Mouse (Mus musculus) forebrain, embryonic 16.5 days (tissue): ENCODE data around the gene Cyth3. TPM values are rescaled to one million over a fixed set of nuclear protein-coding genes. Genes with fewer than 3 reads are reported as not detected.

Experiments
- ATAC-seq: fragments of 200-750 bp; cut with Nextera tagmentation; 2 replicates; pipeline ENCODE4 v1.8.0; 2017; ENCODE audit warnings: mild to moderate bottlenecking, moderate library complexity
- H3K27ac ChIP-seq: fragments of 300-500 bp; sonication (generic); 2 replicates; pipeline ENCODE4 v1.5.1; 2014; ENCODE audit warnings: low read length, control low read depth
- H3K27me3 ChIP-seq: fragments of 300-500 bp; sonication (generic); replicated peaks from 2 replicates; pipeline ENCODE4 v1.6.1; 2014; ENCODE audit warnings: low read length; ENCODE audit not compliant: control insufficient read depth, insufficient read depth
- H3K36me3 ChIP-seq: fragments of 300-500 bp; sonication (generic); 2 replicates; pipeline ENCODE4 v1.6.1; 2014; ENCODE audit not compliant: control insufficient read depth, insufficient read depth
- H3K4me1 ChIP-seq: fragments of 300-500 bp; sonication (generic); replicated peaks from 2 replicates; pipeline ENCODE4 v1.6.1; 2014; ENCODE audit warnings: low read length; ENCODE audit not compliant: control insufficient read depth, insufficient read depth
- H3K4me2 ChIP-seq: fragments of 300-500 bp; sonication (generic); 2 replicates; pipeline ENCODE4 v1.6.1; 2014; ENCODE audit warnings: mild to moderate bottlenecking, low read length, control low read depth
- H3K4me3 ChIP-seq: fragments of 300-500 bp; sonication (generic); replicated peaks from 2 replicates; pipeline ENCODE4 v1.5.1; 2014; ENCODE audit warnings: mild to moderate bottlenecking, low read length, control low read depth
- H3K9ac ChIP-seq: fragments of 300-500 bp; sonication (generic); replicated peaks from 2 replicates; pipeline ENCODE4 v1.6.1; 2014; ENCODE audit warnings: low read depth, low read length, control low read depth
- H3K9me3 ChIP-seq: fragments of 300-500 bp; sonication (generic); 2 replicates; pipeline ENCODE4 v1.6.1; 2016; ENCODE audit warnings: low read length; ENCODE audit not compliant: control insufficient read depth
- WGBS: fragments of 180-500 bp; shearing (Covaris S2); extraction: QIAGEN DNeasy Blood & Tissue Kit; methylation state at CpG from one replicate; pipeline ENCODE4 v1.1.7; 2014; 5-methylcytosine and 5-hydroxymethylcytosine counted together
- polyA plus RNA-seq: library from polyadenylated mRNA; unstranded; fragments of >200 nt; fragmentation: Nextera tagmentation; extraction: Ambion mirVana; gene quantifications from 2 replicates; pipeline ENCODE4 v1.2.1, GENCODE M21; 2015

Cyth3 gene
- polyA plus RNA-seq, 1 experiment from 2014 or later, result 48.8 TPM

- H3K27me3 ChIP-seq, result no peaks in the 10 kb centered on the region
- no peaks in the 10 kb centered on the region for H3K36me3 ChIP-seq
- no peaks in the 10 kb centered on the region for H3K9me3 ChIP-seq
- no peak overlapping the region for H3K4me2 ChIP-seq
- H3K4me1 ChIP-seq, result no peaks in the 10 kb centered on the region
- no peak overlapping the region for H3K4me3 ChIP-seq
- no peak overlapping the region for H3K9ac ChIP-seq
- no peak overlapping the region for H3K27ac ChIP-seq
- 91% methylated on average over 10 of the region's 10 CpGs for WGBS
- no peak for ATAC-seq
Observed at GRCm38 (mm10) chr5:143701074-143701473, 78.8 kb downstream of the Cyth3 start.

DNA sequence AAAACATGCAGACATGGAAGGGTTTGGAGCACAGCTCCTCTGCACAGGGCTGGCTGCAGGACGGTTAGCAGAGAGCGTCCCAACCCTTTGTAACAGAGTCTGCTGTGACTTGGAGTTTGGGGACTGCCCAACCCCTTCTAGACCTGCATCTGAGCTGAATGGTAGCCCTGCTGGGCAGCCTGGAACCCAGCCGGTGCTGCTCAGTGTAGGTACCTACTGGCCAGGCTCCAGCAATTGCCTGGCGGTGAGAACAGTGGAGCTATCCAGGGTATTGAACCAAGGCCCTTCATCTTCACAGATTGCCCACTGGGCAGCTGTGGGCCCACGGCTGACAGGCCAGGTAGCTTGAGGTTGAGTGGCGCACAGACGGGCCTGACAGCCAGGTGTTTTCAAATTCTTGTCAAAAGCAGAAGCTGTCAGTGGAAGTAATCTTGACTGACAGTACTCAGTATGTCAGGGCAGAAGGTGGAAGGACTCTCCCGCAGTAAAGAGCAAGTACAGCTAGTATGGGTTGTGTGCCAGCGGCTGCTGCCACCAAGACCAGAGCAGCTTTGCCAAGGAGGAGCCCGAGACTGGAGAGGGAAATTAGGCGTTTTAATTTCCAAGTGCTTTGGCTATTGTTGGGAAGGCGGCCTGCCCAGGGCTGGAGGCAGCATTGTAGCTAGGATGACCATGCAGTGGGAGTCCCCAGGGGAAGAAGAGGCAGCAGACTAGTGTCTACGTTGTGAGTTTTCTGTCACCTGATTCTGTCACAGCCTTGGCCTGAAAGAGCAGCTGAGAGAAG lies 82.8 kb downstream of the Cyth3 start:
- H3K4me2 ChIP-seq, result no peak overlapping the region
- peaks cover 10% of the 10 kb centered on the region; the same call in 1 of the 2 replicates for H3K36me3 ChIP-seq
- no peak overlapping the region for H3K9ac ChIP-seq
- H3K4me3 ChIP-seq, result no peak overlapping the region
- no peaks in the 10 kb centered on the region for H3K27me3 ChIP-seq
- WGBS, result 60% methylated on average over 13 of the region's 13 CpGs
- H3K9me3 ChIP-seq, result no peaks in the 10 kb centered on the region
- peak; percentile 61 for ATAC-seq
- no peaks in the 10 kb centered on the region for H3K4me1 ChIP-seq
- H3K27ac ChIP-seq, result no peak overlapping the region

GRCm38 (mm10) chr5:143705659-143705982 lies 83.4 kb downstream of the Cyth3 start:
- WGBS, result 71% methylated on average over 1 of the region's 1 CpGs
- H3K4me1 ChIP-seq, result no peaks in the 10 kb centered on the region
- H3K4me3 ChIP-seq, result no peak overlapping the region
- H3K36me3 ChIP-seq, result peaks cover 12% of the 10 kb centered on the region
- no peak overlapping the region for H3K4me2 ChIP-seq
- H3K9ac ChIP-seq, result no peak overlapping the region
- no peak overlapping the region for H3K27ac ChIP-seq
- no peaks in the 10 kb centered on the region for H3K27me3 ChIP-seq
- no peaks in the 10 kb centered on the region for H3K9me3 ChIP-seq
- ATAC-seq, result no peak

DNA sequence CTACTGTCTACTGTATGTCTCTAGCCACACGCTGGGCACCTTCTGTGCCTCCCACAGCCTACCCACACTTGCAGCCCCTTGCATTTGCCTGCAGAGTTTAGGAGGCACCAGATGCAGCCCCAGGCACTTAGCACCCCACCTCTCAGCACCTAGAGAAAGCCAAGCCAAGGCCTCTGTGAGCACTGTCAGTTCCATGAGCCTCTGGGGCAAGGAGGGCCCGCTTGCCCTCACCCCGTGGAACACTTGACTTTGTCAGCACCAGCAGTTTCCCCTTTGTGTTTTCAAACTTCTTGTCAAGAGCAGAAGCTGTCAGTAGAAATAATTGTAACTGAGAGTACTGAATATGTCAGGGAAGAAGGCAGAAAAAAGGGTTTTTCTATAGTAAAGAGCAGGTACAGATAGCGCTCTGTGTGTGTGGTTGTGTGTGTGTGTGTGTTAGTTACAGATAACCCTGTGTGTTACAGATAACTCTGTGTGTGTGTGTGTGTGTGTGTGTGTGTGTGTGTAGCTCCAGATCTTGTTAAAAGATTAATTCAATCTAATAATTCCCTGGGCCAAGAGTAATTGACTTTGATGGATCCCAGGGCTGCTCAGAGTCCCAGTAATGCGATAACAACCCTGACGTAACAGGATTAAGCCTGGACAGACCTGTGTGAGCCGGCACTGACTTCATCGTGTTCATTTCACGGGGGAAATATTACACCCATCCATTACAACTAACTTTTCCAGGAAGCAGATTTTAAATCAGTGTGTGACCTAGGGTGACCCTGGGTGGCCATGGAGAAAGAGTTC lies 84.0 kb downstream of the Cyth3 start:
- no peak overlapping the region for H3K4me2 ChIP-seq
- no peak for ATAC-seq
- WGBS, result 87% methylated on average over 9 of the region's 9 CpGs
- H3K4me3 ChIP-seq, result no peak overlapping the region
- H3K27me3 ChIP-seq, result no peaks in the 10 kb centered on the region
- peaks cover 15% of the 10 kb centered on the region for H3K36me3 ChIP-seq
- H3K27ac ChIP-seq, result no peak overlapping the region
- H3K9me3 ChIP-seq, result no peaks in the 10 kb centered on the region
- H3K4me1 ChIP-seq, result no peaks in the 10 kb centered on the region
- no peak overlapping the region for H3K9ac ChIP-seq

DNA sequence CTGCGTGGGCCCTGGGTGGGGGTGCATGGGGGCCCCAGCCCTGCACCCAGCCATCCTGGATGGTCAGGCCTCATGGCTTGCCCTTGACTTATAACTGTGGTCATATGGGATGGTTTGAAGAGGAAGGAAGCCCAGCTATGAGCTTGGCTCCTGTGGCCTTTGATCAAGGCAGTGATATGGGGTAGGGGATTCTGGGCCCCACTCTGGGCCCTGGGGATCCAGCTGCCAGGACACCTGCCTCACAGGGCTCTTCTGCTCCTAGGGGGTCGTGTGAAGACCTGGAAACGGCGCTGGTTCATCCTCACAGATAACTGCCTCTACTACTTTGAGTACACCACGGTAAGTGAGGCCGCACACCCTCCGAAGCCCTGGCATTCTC lies 84.6 kb downstream of the Cyth3 start:
- no peak overlapping the region for H3K27ac ChIP-seq
- H3K27me3 ChIP-seq, result no peaks in the 10 kb centered on the region
- no peak overlapping the region for H3K4me2 ChIP-seq
- H3K9ac ChIP-seq, result no peak overlapping the region
- H3K4me1 ChIP-seq, result no peaks in the 10 kb centered on the region
- H3K36me3 ChIP-seq, result peaks cover 15% of the 10 kb centered on the region
- no peak for ATAC-seq
- WGBS, result 94% methylated on average over 7 of the region's 7 CpGs
- no peak overlapping the region for H3K4me3 ChIP-seq
- no peaks in the 10 kb centered on the region for H3K9me3 ChIP-seq

DNA sequence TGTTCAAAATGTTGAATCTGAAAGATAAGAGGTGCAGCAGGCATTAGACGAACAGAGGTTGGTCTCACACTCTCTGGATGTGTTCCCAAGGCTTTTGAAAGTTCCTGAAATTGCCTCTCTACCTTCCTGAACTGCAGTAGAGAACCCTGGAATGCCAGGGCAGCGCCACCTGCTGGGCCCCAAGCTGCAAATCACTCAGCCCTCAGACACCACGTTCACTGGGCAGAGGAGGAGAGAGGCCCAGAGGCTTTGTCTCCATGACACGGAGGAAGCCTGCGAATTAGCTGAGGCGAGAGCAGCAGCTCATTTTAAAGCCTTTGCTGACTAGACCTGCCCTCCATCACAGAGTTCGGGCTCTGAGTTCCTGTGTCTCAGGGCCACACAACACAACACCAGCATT lies 89.1 kb downstream of the Cyth3 start:
- Histone ChIP-seq H3K27ac (no peak overlapping the region), H3K36me3 (peaks cover 48% of the 10 kb centered on the region), H3K9me3 (no peaks in the 10 kb centered on the region), H3K4me1 (no peaks in the 10 kb centered on the region), H3K9ac (no peak overlapping the region), H3K4me2 (no peak overlapping the region), H3K4me3 (no peak overlapping the region), H3K27me3 (no peaks in the 10 kb centered on the region)
- peak; percentile 80 for ATAC-seq
- WGBS, result 11% methylated on average over 7 of the region's 7 CpGs

DNA sequence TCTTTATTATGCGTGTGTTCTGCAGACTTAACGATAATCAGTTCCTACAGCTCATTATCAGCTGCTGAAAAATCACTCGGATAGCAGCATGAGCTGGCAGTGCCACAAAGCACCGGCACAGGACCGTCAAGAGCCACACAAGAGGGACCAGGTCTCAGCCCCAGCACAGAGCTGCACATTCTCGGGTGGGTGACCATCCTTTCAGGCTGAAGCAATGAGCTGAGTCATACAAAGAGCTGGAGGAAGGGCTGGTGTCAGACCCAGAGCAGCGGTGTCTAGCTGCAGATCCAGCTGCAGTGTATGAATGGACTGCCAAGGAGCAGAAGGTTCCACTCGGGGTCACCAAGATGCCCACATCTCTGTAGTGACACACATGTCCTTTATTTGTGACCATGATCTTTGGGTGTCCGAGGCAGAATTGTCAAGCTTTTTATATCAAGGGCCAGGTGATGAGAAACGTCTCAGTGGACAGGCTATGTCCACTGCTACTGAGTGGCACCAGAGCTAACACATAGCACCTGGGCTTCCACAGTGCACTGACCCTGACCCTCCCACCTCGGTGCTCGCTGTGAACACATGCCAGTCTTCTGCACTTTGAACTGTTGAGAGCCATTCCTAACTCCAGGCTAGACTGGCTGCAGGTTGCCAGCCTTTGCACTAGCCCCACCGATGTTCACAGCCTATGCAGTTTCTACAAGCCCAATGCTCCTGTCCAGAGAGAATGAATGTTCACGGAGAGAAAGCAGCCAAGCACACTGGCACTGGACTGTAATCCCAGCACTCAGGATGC lies 90.0 kb downstream of the Cyth3 start:
- no peak for ATAC-seq
- Histone ChIP-seq H3K27ac (no peak overlapping the region), H3K4me1 (no peaks in the 10 kb centered on the region), H3K4me3 (no peak overlapping the region), H3K9ac (no peak overlapping the region), H3K9me3 (no peaks in the 10 kb centered on the region), H3K27me3 (no peaks in the 10 kb centered on the region), H3K36me3 (peaks cover 56% of the 10 kb centered on the region), H3K4me2 (no peak overlapping the region)
- 80% methylated on average over 14 of the region's 14 CpGs for WGBS

- no peaks in the 10 kb centered on the region for H3K27me3 ChIP-seq
- H3K36me3 ChIP-seq, result peaks cover 66% of the 10 kb centered on the region
- H3K27ac ChIP-seq, result no peak overlapping the region
- no peak overlapping the region for H3K4me2 ChIP-seq
- no peak for ATAC-seq
- WGBS, result 93% methylated on average over 7 of the region's 7 CpGs
- no peaks in the 10 kb centered on the region for H3K9me3 ChIP-seq
- H3K4me3 ChIP-seq, result no peak overlapping the region
- no peak overlapping the region for H3K9ac ChIP-seq
- no peaks in the 10 kb centered on the region for H3K4me1 ChIP-seq
Observed at GRCm38 (mm10) chr5:143721962-143722361, 99.7 kb downstream of the Cyth3 start.

- WGBS, result 7% methylated on average over 6 of the region's 6 CpGs
- H3K4me2 ChIP-seq, result peak overlapping the region; percentile 92
- no peak overlapping the region for H3K27ac ChIP-seq
- 0 out of 2 replicates have a peak, but pooled peaks cover 1% of the 10 kb centered on the region for H3K36me3 ChIP-seq
- H3K4me1 ChIP-seq, result peaks cover 10% of the 10 kb centered on the region
- ATAC-seq, result no peak
- no peaks in the 10 kb centered on the region for H3K27me3 ChIP-seq
- H3K9me3 ChIP-seq, result no peaks in the 10 kb centered on the region
- H3K9ac ChIP-seq, result no peak overlapping the region
- H3K4me3 ChIP-seq, result peak overlapping the region; percentile 90
Observed at GRCm38 (mm10) chr5:143730915-143731314, 108.7 kb downstream of the Cyth3 start.
